Mouse (Mus musculus) intestine, embryonic 16.5 days (tissue): ENCODE results near the gene Pvr. TPM values are rescaled to one million over a fixed set of nuclear protein-coding genes. Genes with fewer than 3 reads are reported as not detected.

ENCODE experiments used
- ATAC-seq: fragments of 200-750 bp; cut with Nextera tagmentation; 2 replicates; pipeline ENCODE4 v1.8.0; 2017; ENCODE audit warnings: moderate TSS enrichment, moderate library complexity
- H3K27ac ChIP-seq: fragments of 300-500 bp; sonication (generic); 2 replicates; pipeline ENCODE4 v1.5.1; 2014; ENCODE audit warnings: mild to moderate bottlenecking, low read length
- H3K27me3 ChIP-seq: fragments of 300-500 bp; sonication (generic); replicated peaks from 2 replicates; pipeline ENCODE4 v1.6.1; 2014; ENCODE audit warnings: low read length, control low read depth, mixed read lengths; ENCODE audit not compliant: control insufficient read depth, insufficient read depth
- H3K36me3 ChIP-seq: fragments of 300-500 bp; sonication (generic); 2 replicates; pipeline ENCODE4 v1.6.1; 2014; ENCODE audit warnings: low read length, control low read depth; ENCODE audit not compliant: control insufficient read depth, insufficient read depth
- H3K4me1 ChIP-seq: fragments of 300-500 bp; sonication (generic); 2 replicates; pipeline ENCODE4 v1.6.1; 2014; ENCODE audit warnings: low read length, control low read depth, mixed read lengths; ENCODE audit not compliant: control insufficient read depth, insufficient read depth
- H3K4me2 ChIP-seq: fragments of 300-500 bp; sonication (generic); 2 replicates; pipeline ENCODE4 v1.6.1; 2014; ENCODE audit warnings: low read depth, low read length, control low read depth
- H3K4me3 ChIP-seq: fragments of 300-500 bp; sonication (generic); 2 replicates; pipeline ENCODE4 v1.5.1; 2014; ENCODE audit warnings: mild to moderate bottlenecking, low read length
- H3K9ac ChIP-seq: fragments of 300-500 bp; sonication (generic); 2 replicates; pipeline ENCODE4 v1.6.1; 2014; ENCODE audit warnings: low read depth, low read length
- H3K9me3 ChIP-seq: fragments of 300-500 bp; sonication (generic); 2 replicates; pipeline ENCODE4 v1.6.1; 2016; ENCODE audit warnings: low read length, control low read depth; ENCODE audit not compliant: control insufficient read depth
- WGBS: fragments of 180-500 bp; shearing (Covaris S2); extraction: QIAGEN DNeasy Blood & Tissue Kit; methylation state at CpG from one replicate; pipeline ENCODE4 v1.1.7; 2014; 5-methylcytosine and 5-hydroxymethylcytosine counted together
- polyA plus RNA-seq: library from polyadenylated mRNA; unstranded; fragments of >200 nt; fragmentation: Nextera tagmentation; extraction: Ambion mirVana; gene quantifications from 2 replicates; pipeline ENCODE4 v1.2.1, GENCODE M21; 2015

Gene Pvr
- polyA plus RNA-seq, 1 experiment from 2014 or later, result 16.5 TPM

DNA sequence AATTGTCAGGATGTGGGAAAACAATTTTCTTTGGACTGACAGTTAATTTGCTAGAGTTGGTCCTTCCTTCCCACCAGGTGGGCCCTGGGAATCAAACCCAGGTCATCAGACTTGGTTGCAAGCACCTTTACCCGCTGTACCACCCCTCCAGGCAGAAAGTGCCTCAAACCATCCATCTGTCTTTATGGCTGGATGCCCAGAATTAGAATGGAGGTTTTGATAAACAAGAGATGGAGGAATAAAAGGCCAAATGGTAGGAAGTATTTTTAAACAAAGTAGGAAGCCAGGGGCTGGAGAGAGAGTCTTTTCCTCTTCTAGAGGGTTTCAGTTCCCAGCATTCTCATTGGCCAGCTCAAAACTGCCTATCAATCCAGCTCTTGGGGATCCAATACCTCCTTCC is 4.4 kb upstream of the Pvr start:
- no peak overlapping the region for H3K9ac ChIP-seq
- H3K36me3 ChIP-seq, result no peaks in the 10 kb centered on the region
- no peak for ATAC-seq
- no peak overlapping the region for H3K4me3 ChIP-seq
- H3K4me2 ChIP-seq, result no peak overlapping the region
- WGBS, result 58% methylated on average over 1 of the region's 1 CpGs
- no peak overlapping the region for H3K27ac ChIP-seq
- H3K27me3 ChIP-seq, result no peaks in the 10 kb centered on the region
- H3K9me3 ChIP-seq, result no peaks in the 10 kb centered on the region
- peaks cover 2% of the 10 kb centered on the region; the same call in 1 of the 2 replicates for H3K4me1 ChIP-seq

DNA sequence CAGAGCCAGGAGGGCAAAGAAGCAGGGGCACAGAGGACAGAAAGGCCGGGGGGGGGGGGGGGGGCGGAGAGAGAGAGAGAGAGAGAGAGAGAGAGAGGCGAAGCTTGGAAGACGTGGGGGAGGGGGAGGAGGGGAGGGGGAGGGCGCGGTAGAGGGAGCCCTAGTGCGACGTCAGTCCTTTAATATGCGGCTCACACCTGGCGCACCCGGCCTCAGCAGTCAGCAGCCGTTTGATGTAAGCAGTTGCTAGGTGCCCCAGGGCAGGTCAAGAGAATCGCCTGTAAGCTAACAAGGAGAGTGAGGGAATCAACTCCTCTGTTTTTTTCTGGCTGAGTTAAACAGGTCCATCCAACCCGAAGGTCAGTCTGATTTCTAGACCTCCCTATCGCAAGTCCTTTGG is 2.8 kb upstream of the Pvr start:
- Histone ChIP-seq H3K4me1 (peaks cover 6% of the 10 kb centered on the region), H3K4me2 (no peak overlapping the region), H3K9ac (no peak overlapping the region), H3K27me3 (no peaks in the 10 kb centered on the region), H3K9me3 (no peaks in the 10 kb centered on the region), H3K36me3 (no peaks in the 10 kb centered on the region), H3K27ac (no peak overlapping the region), H3K4me3 (no peak overlapping the region)
- WGBS, result 7% methylated on average over 12 of the region's 15 CpGs
- ATAC-seq, result no peak

DNA sequence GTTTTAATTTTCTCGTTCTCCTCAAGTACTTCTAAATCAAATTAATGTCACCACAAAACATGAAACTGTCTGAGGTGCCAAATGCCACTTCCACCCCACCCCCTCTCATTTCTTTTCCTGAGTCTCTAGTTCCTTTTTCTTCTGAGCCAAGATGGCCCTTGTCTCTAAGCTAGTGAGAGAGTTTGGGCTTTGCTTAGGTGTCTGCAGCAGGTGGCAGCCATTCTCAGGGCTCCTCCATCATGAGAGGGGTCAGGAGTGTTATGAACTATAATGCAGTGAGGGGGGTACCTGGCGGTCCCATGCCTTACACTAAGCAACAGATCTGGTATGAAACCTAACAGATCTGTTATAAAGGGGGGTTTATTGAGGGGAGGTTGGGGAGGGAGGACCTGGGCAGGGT is 2.4 kb upstream of the Pvr start:
- peaks cover 6% of the 10 kb centered on the region for H3K4me1 ChIP-seq
- H3K4me3 ChIP-seq, result no peak overlapping the region
- no peak overlapping the region for H3K4me2 ChIP-seq
- WGBS, result 40% methylated on average over 2 of the region's 2 CpGs
- H3K27ac ChIP-seq, result no peak overlapping the region
- H3K36me3 ChIP-seq, result no peaks in the 10 kb centered on the region
- no peak for ATAC-seq
- no peaks in the 10 kb centered on the region for H3K27me3 ChIP-seq
- no peak overlapping the region for H3K9ac ChIP-seq
- H3K9me3 ChIP-seq, result no peaks in the 10 kb centered on the region

DNA sequence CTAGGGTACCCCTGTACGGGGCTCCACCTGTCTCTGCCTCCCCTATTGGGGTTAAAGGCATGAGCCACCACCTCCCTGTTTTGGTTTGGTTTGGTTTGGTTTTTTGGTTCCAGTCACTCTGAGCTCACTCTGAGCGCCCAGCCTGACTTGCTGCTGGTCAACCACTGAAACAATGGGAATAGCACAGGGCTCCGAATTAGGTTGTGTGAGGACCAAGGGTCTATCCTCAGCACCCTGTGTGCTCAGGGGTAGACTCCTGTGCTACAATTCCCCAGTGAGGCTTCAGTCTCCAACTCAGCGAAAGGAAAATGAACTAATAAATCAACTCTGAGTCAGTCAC is 824 bp downstream of the Pvr start:
- peak overlapping the region; percentile 82 for H3K9ac ChIP-seq
- peaks cover 6% of the 10 kb centered on the region for H3K4me1 ChIP-seq
- H3K9me3 ChIP-seq, result no peaks in the 10 kb centered on the region
- H3K27me3 ChIP-seq, result no peaks in the 10 kb centered on the region
- H3K36me3 ChIP-seq, result peaks cover 7% of the 10 kb centered on the region; the same call in 1 of the 2 replicates
- peak overlapping the region; percentile 91; the same call in 1 of the 2 replicates for H3K27ac ChIP-seq
- ATAC-seq, result no peak
- peak overlapping the region; percentile 71 for H3K4me3 ChIP-seq
- WGBS, result 29% methylated on average over 4 of the region's 4 CpGs
- H3K4me2 ChIP-seq, result peak overlapping the region; percentile 59

DNA sequence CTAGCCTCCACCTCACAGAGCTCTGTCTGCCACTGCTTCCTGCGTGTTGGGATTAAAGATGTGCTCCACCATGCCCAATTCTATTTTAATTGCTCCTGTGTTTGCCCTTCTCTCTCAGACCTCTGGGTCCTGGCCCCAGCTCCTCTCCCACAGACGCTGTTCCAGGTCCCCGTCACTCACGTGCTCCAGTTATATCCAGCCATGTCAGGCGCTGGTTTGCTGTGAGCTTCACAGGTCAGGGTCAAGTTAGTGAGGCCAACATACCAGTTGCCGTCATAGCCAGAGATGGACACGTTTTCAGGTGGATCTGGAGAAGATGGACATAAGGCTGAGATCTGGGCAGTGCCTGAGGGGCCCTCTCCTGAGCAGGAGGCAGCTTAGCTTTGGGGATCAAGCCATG is 6.4 kb downstream of the Pvr start:
- 95% methylated on average over 7 of the region's 7 CpGs for WGBS
- Histone ChIP-seq H3K9ac (no peak overlapping the region), H3K27ac (no peak overlapping the region), H3K4me2 (no peak overlapping the region), H3K36me3 (peaks cover 22% of the 10 kb centered on the region), H3K9me3 (no peaks in the 10 kb centered on the region), H3K4me3 (no peak overlapping the region), H3K4me1 (no peaks in the 10 kb centered on the region; the same call in 1 of the 2 replicates), H3K27me3 (no peaks in the 10 kb centered on the region)
- ATAC-seq, result no peak

DNA sequence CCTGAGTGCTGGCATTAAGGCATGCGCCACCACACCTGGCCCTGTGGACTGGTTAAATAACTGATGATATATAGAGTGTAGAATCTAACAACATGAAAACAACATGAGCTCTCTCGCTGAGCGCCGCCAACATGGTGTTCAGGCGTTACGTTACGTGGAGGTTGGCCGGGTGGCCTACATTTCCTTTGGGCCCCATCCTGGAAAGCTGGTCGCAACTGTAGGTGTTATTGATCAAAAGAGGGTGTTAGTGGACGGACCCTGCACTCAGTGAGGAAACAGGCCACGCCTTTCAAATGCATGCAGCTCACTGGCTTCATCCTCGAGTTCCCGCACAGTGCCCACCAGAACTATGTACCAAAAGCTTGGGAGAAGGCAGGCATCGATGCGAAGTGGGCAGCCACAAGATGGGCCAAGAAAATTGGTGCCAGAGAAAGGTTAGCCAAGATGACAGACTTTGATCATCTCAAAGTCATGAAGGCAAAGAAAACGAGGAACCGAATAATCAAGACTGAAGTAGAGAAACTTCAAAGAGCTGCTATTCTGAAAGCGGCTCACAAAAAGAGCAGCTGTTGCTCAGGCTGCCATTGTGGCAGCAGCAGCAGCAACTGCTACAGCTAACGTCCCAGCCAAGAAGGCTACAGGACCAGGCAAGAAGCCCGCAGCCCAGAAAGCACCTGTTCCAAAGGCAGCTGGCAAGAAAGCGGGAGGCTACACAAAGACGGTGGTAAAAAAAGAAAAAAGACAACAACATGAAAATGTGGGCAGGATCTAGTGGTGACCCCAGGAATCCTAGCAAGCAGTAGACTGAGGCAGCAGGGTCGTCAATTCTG is 9.1 kb downstream of the Pvr start:
- H3K4me1 ChIP-seq, result no peaks in the 10 kb centered on the region; the same call in 1 of the 2 replicates
- H3K9ac ChIP-seq, result no peak overlapping the region
- no peaks in the 10 kb centered on the region for H3K27me3 ChIP-seq
- no peak for ATAC-seq
- H3K4me2 ChIP-seq, result no peak overlapping the region
- no peak overlapping the region for H3K27ac ChIP-seq
- peaks cover 32% of the 10 kb centered on the region for H3K36me3 ChIP-seq
- no peaks in the 10 kb centered on the region for H3K9me3 ChIP-seq
- no peak overlapping the region for H3K4me3 ChIP-seq
- WGBS, result 90% methylated on average over 23 of the region's 23 CpGs

DNA sequence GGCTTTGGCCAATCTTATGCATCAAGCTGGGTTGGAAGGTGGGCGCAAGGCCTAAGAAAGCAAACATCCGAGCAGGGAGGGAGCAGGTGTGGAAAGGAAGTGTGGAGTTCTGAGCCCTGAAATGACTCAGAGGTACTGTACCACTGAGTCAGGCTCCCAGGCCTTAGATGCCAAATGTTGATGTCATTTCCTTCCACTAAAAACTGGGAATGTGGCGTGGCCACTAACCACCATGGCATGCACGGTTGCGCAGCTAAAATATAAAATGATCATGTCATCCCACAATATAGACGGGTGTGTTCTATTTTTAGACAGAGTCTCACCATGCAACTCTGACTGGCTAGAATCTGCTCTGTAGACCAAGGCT is 9.7 kb downstream of the Pvr start:
- no peaks in the 10 kb centered on the region for H3K27me3 ChIP-seq
- 83% methylated on average over 6 of the region's 6 CpGs for WGBS
- no peak overlapping the region for H3K9ac ChIP-seq
- peak; percentile 19; the same call in 1 of the 2 replicates for ATAC-seq
- peaks cover 33% of the 10 kb centered on the region for H3K36me3 ChIP-seq
- no peaks in the 10 kb centered on the region; the same call in 1 of the 2 replicates for H3K4me1 ChIP-seq
- no peak overlapping the region for H3K27ac ChIP-seq
- no peak overlapping the region for H3K4me2 ChIP-seq
- H3K9me3 ChIP-seq, result no peaks in the 10 kb centered on the region
- no peak overlapping the region for H3K4me3 ChIP-seq

DNA sequence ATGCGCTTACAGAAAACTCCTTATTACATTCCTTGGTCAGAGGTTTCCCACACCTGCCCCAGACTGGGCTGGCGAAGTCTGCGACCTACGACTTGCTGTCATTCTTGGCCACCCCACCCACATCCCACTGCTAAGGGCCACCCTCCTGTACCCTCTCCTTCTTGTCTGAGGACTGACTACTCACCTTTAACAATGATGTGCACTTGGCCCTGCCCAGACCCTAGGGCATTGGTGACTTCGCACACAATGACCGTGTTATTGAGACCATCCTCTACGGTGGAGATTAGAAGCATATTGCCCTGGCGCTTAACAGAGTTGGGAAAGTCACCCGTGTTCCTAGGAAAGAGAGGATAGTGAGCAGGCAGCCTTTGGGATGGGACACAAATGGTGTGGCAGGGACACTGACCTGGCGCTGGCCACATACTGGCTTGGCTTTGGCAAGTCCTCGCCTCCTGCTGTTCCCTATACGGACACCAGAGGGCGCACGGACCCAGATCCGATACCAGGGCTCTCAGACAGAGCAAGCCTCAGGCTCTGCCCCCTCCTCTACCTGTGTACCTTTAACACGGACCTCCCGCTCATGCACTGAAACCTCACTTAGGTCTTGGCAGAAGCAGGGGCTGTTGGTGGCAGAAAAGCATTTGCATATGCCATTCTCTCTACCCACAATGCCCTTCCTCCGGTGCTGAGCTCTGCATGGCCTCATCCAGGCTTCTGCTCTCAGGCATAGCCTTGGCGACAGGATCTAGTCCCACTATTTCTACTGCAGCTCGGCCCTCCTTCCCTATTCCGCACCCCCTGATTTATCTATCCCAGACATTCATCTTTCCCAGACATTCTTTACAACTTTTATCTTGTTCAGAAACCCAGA is 10.3 kb downstream of the Pvr start:
- 52% methylated on average over 21 of the region's 21 CpGs for WGBS

DNA sequence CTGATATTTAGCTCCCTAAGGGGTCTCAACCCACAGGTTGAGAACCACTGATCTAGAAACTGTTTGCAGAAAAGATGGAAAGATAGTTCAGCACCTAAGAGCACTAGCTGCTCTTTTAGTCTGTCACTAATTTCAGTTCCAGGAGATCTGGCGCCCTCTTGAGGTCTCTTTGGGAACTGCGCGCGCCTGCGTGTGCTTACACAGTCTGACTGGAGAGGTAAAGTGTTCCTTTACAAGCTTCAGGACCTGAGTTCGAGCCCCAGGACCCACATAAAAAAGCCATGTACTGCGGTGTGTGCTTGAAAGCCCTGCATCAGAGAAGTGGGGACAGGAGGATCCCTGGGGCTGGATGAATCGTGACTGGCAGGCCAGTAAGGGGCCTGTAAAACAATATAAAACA is 31.1 kb downstream of the Pvr start:
- ATAC-seq, result no peak
- Histone ChIP-seq H3K4me2 (no peak overlapping the region), H3K36me3 (no peaks in the 10 kb centered on the region), H3K9ac (no peak overlapping the region), H3K4me3 (no peak overlapping the region), H3K27ac (no peak overlapping the region), H3K9me3 (no peaks in the 10 kb centered on the region), H3K27me3 (no peaks in the 10 kb centered on the region), H3K4me1 (no peaks in the 10 kb centered on the region)
- 54% methylated on average over 8 of the region's 8 CpGs for WGBS

More for the DNA sequence above, 10.3 kb downstream of the Pvr start:
- Histone ChIP-seq H3K4me3 (no peak overlapping the region), H3K27ac (no peak overlapping the region), H3K4me2 (no peak overlapping the region), H3K9ac (no peak overlapping the region), H3K36me3 (peaks cover 36% of the 10 kb centered on the region), H3K9me3 (no peaks in the 10 kb centered on the region), H3K4me1 (no peaks in the 10 kb centered on the region; the same call in 1 of the 2 replicates), H3K27me3 (no peaks in the 10 kb centered on the region)
- ATAC-seq, result peak; percentile 69
